Mouse (Mus musculus): ENCODE results near the gene Grip1. TPM values are rescaled to one million over a fixed set of nuclear protein-coding genes. Genes with fewer than 3 reads are reported as not detected.

Gene Grip1
- polyA plus RNA-seq, 1 experiment from 2014 or later: 18.5 TPM

DNA sequence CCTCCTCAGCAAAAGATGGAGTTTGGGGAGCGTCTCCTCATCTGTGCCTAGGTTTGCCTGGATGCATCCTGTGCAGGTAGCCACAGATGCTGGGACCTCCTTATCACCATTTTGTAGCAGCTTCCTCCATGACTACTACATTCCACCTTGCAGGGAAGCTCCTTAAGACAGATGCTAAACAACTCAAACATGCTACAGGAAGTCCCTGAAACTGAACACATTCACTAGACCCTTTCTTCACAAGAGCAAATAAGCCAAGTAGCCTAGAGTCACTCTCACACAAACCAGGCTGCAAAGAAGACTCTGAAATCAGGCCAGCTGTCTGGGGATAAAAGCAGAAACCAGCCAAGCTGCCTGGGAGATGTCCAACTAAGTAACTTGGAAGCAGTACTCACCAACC is 661.6 kb downstream of the Grip1 start:
- Histone ChIP-seq H3K27me3 (ENCODE audit: control insufficient read depth, insufficient read depth, low read length) (no peaks in the 10 kb centered on the region), H3K9me3 (ENCODE audit: control insufficient read depth, low read length) (no peaks in the 10 kb centered on the region), H3K4me3 (replicated peaks; ENCODE audit: low read length) (no peak overlapping the region), H3K36me3 (replicated peaks; ENCODE audit: control insufficient read depth, insufficient read depth) (no peaks in the 10 kb centered on the region), H3K4me1 (replicated peaks; ENCODE audit: control insufficient read depth, insufficient read depth, low read length) (no peaks in the 10 kb centered on the region), H3K27ac (no peak overlapping the region), H3K4me2 (replicated peaks) (no peak overlapping the region), H3K9ac (no peak overlapping the region)
- DNase-seq (ENCODE audit: low spot score): no peak
- WGBS: 92% methylated on average over 1 of the region's 1 CpGs
- no peak for ATAC-seq (ENCODE audit: low FRiP score)

DNA sequence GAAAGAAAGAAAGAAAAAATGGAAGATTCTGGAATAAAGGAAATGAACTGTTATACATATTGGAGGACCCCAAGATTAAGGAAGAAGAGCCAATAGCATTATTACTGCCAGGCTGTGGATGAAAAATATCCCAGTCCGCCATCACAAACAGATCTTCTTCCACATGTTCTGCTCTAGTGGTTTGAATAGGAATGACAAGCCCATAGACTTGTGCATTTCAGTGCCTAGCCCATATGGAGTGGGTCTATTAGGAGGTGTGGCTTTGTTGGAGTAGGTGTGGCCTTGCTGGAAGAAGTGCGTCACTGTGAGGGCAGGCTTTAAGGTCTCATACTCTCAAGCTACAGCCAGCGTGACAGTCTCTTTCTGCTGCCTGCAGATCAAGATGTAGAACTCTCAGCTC is 670.1 kb downstream of the Grip1 start:
- Histone ChIP-seq H3K9me3 (ENCODE audit: control insufficient read depth, low read length) (no peaks in the 10 kb centered on the region), H3K4me1 (replicated peaks; ENCODE audit: control insufficient read depth, insufficient read depth, low read length) (no peaks in the 10 kb centered on the region; the same call in 1 of the 2 replicates), H3K4me2 (replicated peaks) (no peak overlapping the region), H3K4me3 (replicated peaks; ENCODE audit: low read length) (no peak overlapping the region), H3K27ac (no peak overlapping the region), H3K9ac (no peak overlapping the region), H3K36me3 (replicated peaks; ENCODE audit: control insufficient read depth, insufficient read depth) (no peaks in the 10 kb centered on the region), H3K27me3 (ENCODE audit: control insufficient read depth, insufficient read depth, low read length) (no peaks in the 10 kb centered on the region)
- ATAC-seq (ENCODE audit: low FRiP score): no peak
- no peak for DNase-seq (ENCODE audit: low spot score)
- 93% methylated on average over 3 of the region's 3 CpGs for WGBS

DNA sequence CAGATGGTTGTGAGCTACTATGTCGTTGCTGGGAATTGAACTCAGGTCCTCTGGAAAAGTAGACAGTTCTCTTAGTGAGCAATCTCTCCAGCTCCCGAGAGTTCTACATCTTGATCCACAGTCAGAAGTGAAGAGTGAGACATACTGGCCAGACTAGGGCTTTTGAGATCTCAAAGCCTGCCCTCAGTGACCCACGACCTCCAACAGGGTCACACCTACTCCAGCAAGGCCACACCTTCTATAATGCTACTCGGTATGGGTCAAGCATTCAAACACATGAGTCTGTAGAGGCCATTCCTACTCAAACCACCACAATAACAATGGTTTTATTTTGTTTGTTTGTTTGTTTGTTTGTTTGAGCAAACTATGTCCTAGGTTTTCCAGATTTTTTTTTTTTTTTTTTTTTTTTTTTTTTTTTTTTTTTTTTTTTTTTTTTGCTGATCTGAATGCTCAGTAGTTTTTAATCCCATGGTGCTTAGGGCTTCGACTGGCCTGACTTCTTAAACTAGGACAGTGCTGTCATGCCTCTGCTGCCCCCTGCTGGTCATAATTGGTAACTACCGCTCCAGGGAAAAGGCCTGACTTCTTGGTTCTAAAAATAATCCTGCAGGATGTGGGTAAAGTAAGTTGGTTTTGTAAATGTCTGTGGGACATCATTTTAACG is 671.3 kb downstream of the Grip1 start:
- Histone ChIP-seq H3K9me3 (ENCODE audit: control insufficient read depth, low read length) (no peaks in the 10 kb centered on the region), H3K4me2 (replicated peaks) (no peak overlapping the region), H3K9ac (no peak overlapping the region), H3K4me1 (replicated peaks; ENCODE audit: control insufficient read depth, insufficient read depth, low read length) (no peaks in the 10 kb centered on the region; the same call in 1 of the 2 replicates), H3K27me3 (ENCODE audit: control insufficient read depth, insufficient read depth, low read length) (no peaks in the 10 kb centered on the region), H3K27ac (no peak overlapping the region), H3K4me3 (replicated peaks; ENCODE audit: low read length) (no peak overlapping the region), H3K36me3 (replicated peaks; ENCODE audit: control insufficient read depth, insufficient read depth) (no peaks in the 10 kb centered on the region)
- peak; percentile 88 for DNase-seq (ENCODE audit: low spot score)
- 57% methylated on average over 7 of the region's 7 CpGs for WGBS
- no peak for ATAC-seq (ENCODE audit: low FRiP score)

DNA sequence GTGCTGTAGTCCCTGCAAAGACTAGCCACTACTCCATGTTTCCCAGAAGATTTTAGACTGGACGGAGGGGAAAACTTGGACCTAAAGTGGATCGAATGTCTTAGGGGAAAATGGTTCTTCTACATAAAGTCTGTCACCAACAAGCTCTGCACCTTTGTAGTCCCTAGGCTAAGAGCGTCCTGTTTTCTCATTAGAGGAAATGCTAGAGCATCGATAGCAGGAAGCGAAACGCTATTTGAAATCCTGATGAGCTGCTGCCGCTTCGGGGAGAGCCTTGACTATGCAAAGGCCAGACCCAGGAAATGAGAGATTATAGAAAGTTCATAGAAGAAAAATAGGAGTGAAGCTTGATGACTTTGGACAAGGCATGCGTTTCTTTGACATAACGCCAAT is 671.8 kb downstream of the Grip1 start:
- no peaks in the 10 kb centered on the region for H3K27me3 ChIP-seq (ENCODE audit: control insufficient read depth, insufficient read depth, low read length)
- no peak overlapping the region for H3K27ac ChIP-seq
- H3K9ac ChIP-seq: no peak overlapping the region
- no peaks in the 10 kb centered on the region for H3K36me3 ChIP-seq (replicated peaks; ENCODE audit: control insufficient read depth, insufficient read depth)
- H3K4me3 ChIP-seq (replicated peaks; ENCODE audit: low read length): no peak overlapping the region
- ATAC-seq (ENCODE audit: low FRiP score) (no peak), DNase-seq (ENCODE audit: low spot score) (no peak)
- no peaks in the 10 kb centered on the region; the same call in 1 of the 2 replicates for H3K4me1 ChIP-seq (replicated peaks; ENCODE audit: control insufficient read depth, insufficient read depth, low read length)
- WGBS: 78% methylated on average over 10 of the region's 10 CpGs
- H3K9me3 ChIP-seq (ENCODE audit: control insufficient read depth, low read length): no peaks in the 10 kb centered on the region
- H3K4me2 ChIP-seq (replicated peaks): no peak overlapping the region

DNA sequence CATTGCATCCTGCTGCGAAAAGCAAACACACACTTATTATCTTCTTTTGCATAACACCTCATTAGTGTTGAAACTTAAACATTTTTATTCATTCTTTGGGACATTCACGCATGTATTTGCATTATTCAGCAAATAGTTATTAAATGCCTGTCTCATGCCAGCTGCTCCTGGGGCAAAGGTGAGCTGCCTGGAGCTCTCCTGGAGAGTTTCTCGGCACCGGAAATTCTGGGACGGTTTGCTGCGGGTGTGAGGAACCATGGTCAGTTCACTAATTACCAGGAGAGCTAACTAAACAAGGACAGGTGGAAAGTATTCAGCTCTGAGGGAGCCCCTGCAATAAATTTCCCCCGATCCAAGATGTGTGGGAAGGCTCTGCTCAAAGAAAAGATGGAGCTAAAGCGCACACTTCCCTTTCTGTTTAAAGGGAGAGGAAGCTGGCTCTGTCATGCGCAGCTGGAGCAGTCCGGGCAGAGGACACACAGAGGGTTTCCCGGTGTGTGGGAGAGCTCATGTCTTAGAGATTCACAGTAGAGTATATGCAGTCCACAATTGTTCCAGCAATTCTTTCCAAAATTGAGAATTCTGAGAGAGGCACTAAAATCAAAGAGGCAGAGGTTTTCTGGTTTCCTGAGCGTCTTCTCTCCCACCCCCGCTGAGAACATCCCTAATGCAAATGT is 675.1 kb downstream of the Grip1 start:
- ATAC-seq (ENCODE audit: low FRiP score): no peak
- Histone ChIP-seq H3K36me3 (replicated peaks; ENCODE audit: control insufficient read depth, insufficient read depth) (no peaks in the 10 kb centered on the region), H3K27me3 (ENCODE audit: control insufficient read depth, insufficient read depth, low read length) (no peaks in the 10 kb centered on the region), H3K9me3 (ENCODE audit: control insufficient read depth, low read length) (no peaks in the 10 kb centered on the region), H3K9ac (no peak overlapping the region), H3K4me1 (replicated peaks; ENCODE audit: control insufficient read depth, insufficient read depth, low read length) (peaks cover 3% of the 10 kb centered on the region; the same call in 1 of the 2 replicates), H3K4me2 (replicated peaks) (peak overlapping the region; percentile 13), H3K27ac (no peak overlapping the region), H3K4me3 (replicated peaks; ENCODE audit: low read length) (no peak overlapping the region)
- 42% methylated on average over 13 of the region's 13 CpGs for whole genome bisulfite sequencing
- no peak for DNase-seq (ENCODE audit: low spot score)

DNA sequence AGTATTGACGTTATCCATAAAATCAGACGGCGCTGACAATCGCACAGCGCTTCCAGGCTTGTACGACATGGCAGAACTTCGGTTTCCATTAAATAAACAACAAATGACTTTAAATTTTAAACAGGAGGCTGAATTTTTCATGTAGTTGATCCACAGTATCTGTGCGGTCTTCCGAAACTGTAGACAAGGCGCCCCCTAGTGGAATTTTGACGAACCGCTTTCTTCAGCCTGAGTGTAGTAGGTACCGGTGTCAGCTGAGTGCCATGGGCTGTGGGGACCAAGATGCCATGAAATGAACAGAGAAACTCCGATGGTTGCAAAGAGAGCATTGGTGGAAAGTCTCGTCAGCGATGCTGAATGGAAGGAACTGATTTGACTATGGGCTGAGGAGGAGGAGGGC is 677.0 kb downstream of the Grip1 start:
- no peak overlapping the region for H3K27ac ChIP-seq

DNA sequence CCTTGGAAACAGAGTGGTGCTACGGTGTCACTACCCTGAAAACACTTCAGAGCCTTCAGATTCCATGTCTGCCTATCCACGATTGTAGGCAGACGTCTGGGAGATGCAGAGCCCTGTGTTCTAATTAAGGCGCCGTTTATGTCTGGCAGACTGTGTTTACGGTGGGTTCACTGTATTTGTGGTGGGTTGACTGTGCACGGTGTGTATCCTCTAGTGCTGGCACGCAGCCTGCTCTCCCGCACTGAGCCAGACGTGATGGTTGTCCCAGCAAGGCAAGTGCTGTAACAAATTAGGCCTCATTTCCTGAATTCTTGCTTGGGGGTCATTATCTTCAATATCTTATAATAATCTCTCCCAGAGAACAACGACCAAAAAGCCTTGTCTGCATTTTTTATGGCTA is 680.1 kb downstream of the Grip1 start:
- 0 out of 2 replicates have a peak, but pooled peaks cover 3% of the 10 kb centered on the region for H3K4me1 ChIP-seq (replicated peaks; ENCODE audit: control insufficient read depth, insufficient read depth, low read length)
- no peak overlapping the region for H3K27ac ChIP-seq
- no peak for ATAC-seq (ENCODE audit: low FRiP score)
- WGBS: 58% methylated on average over 11 of the region's 11 CpGs
- H3K27me3 ChIP-seq (ENCODE audit: control insufficient read depth, insufficient read depth, low read length): no peaks in the 10 kb centered on the region
- DNase-seq (ENCODE audit: low spot score): no peak
- H3K36me3 ChIP-seq (replicated peaks; ENCODE audit: control insufficient read depth, insufficient read depth): no peaks in the 10 kb centered on the region
- no peak overlapping the region for H3K4me3 ChIP-seq (replicated peaks; ENCODE audit: low read length)
- no peaks in the 10 kb centered on the region for H3K9me3 ChIP-seq (ENCODE audit: control insufficient read depth, low read length)
- no peak overlapping the region for H3K9ac ChIP-seq
- no peak overlapping the region for H3K4me2 ChIP-seq (replicated peaks)

More for the DNA sequence above, 677.0 kb downstream of the Grip1 start:
- H3K4me2 ChIP-seq (replicated peaks): no peak overlapping the region
- H3K4me3 ChIP-seq (replicated peaks; ENCODE audit: low read length): no peak overlapping the region
- H3K4me1 ChIP-seq (replicated peaks; ENCODE audit: control insufficient read depth, insufficient read depth, low read length): peaks cover 3% of the 10 kb centered on the region; the same call in 1 of the 2 replicates
- H3K9me3 ChIP-seq (ENCODE audit: control insufficient read depth, low read length): no peaks in the 10 kb centered on the region
- H3K9ac ChIP-seq: no peak overlapping the region
- WGBS: 69% methylated on average over 16 of the region's 16 CpGs
- no peaks in the 10 kb centered on the region for H3K27me3 ChIP-seq (ENCODE audit: control insufficient read depth, insufficient read depth, low read length)
- ATAC-seq (ENCODE audit: low FRiP score) (no peak), DNase-seq (ENCODE audit: low spot score) (peak; percentile 72)
- no peaks in the 10 kb centered on the region for H3K36me3 ChIP-seq (replicated peaks; ENCODE audit: control insufficient read depth, insufficient read depth)

DNA sequence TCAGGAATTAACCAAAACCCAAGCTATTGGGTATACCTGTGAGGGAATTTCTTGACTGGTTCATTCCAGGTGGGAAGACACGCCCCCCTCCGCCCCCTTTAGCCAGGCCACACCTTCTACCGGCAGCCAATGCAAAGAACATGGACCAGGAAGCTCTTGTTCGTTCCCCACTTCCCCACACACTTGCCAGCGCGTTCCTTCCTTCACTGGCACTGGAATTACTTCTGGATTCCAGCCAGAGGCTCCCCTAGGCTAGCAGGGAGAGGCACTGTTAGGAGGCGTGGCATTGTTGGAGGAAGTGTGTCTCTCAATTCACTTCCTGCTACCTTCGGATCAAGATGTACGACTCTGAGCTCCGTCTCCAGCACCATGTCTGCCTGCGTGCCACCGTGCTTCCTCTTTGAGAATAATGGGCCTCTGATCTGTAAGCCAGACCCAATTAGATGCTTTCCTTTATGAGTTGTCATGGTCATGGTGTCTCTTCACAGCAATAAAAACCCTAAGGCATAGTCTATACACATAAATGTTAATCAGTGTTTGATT is 682.5 kb downstream of the Grip1 start:
- Histone ChIP-seq H3K4me3 (replicated peaks; ENCODE audit: low read length) (no peak overlapping the region), H3K9me3 (ENCODE audit: control insufficient read depth, low read length) (no peaks in the 10 kb centered on the region), H3K36me3 (replicated peaks; ENCODE audit: control insufficient read depth, insufficient read depth) (no peaks in the 10 kb centered on the region), H3K27me3 (ENCODE audit: control insufficient read depth, insufficient read depth, low read length) (no peaks in the 10 kb centered on the region), H3K4me2 (replicated peaks) (no peak overlapping the region), H3K27ac (no peak overlapping the region), H3K4me1 (replicated peaks; ENCODE audit: control insufficient read depth, insufficient read depth, low read length) (0 out of 2 replicates have a peak, but pooled peaks cover 3% of the 10 kb centered on the region), H3K9ac (no peak overlapping the region)
- 87% methylated on average over 12 of the region's 12 CpGs for WGBS
- no peak for ATAC-seq (ENCODE audit: low FRiP score)
- DNase-seq (ENCODE audit: low spot score): no peak

Measured in hindbrain, embryonic 14.5 days (tissue).